Mouse (Mus musculus): ENCODE results near the gene Dlgap1.

Dlgap1 gene

GRCm38 (mm10) chr17:70844971-70845370 lies 876.1 kb downstream of the Dlgap1 start:
- in situ Hi-C loops (cut with MboI) = no loop called here

GRCm38 (mm10) chr17:70845543-70845942 lies 876.7 kb downstream of the Dlgap1 start:
- in situ Hi-C loops (cut with MboI) = no loop called here

GRCm38 (mm10) chr17:70846111-70846644 lies 877.3 kb downstream of the Dlgap1 start:
- in situ Hi-C loops (cut with MboI) = no loop called here

- in situ Hi-C loops (cut with MboI) = no loop called here
Observed at GRCm38 (mm10) chr17:70847086-70847485, 878.2 kb downstream of the Dlgap1 start.

- in situ Hi-C loops (cut with MboI) = no loop called here
Observed at GRCm38 (mm10) chr17:70847751-70848510, 879.1 kb downstream of the Dlgap1 start.

- in situ Hi-C loops (cut with MboI) = no loop called here
Observed at GRCm38 (mm10) chr17:70848511-70849398, 879.9 kb downstream of the Dlgap1 start.

- in situ Hi-C loops (cut with MboI) = loop anchor here (5.0 kb wide), 1 partner anchor 38 kb away; no protein-coding TSS in a partner anchor
Observed at GRCm38 (mm10) chr17:70849399-70850232, 880.7 kb downstream of the Dlgap1 start.

GRCm38 (mm10) chr17:70850233-70850995 lies 881.5 kb downstream of the Dlgap1 start:
- in situ Hi-C loops (cut with MboI) = loop anchor here (5.0 kb wide), 1 partner anchor 37 kb away; no protein-coding TSS in a partner anchor

GRCm38 (mm10) chr17:70850996-70851991 lies 882.4 kb downstream of the Dlgap1 start:
- in situ Hi-C loops (cut with MboI) = loop anchor here (5.0 kb wide), 1 partner anchor 36 kb away; no protein-coding TSS in a partner anchor

GRCm38 (mm10) chr17:70852011-70852685 lies 883.3 kb downstream of the Dlgap1 start:
- in situ Hi-C loops (cut with MboI) = loop anchor here (5.0 kb wide), 1 partner anchor 35 kb away; no protein-coding TSS in a partner anchor

GRCm38 (mm10) chr17:70852686-70853386 lies 884.0 kb downstream of the Dlgap1 start:
- in situ Hi-C loops (cut with MboI) = loop anchor here (5.0 kb wide), 1 partner anchor 34 kb away; no protein-coding TSS in a partner anchor

- in situ Hi-C loops (cut with MboI) = loop anchor here (5.0 kb wide), 1 partner anchor 34 kb away; no protein-coding TSS in a partner anchor
Observed at GRCm38 (mm10) chr17:70853436-70853905, 884.6 kb downstream of the Dlgap1 start, which contains the start of gene Tgif1. TSS of gene Tgif1 (minus strand) at chr17:70853546.

GRCm38 (mm10) chr17:70854021-70854420 lies 885.1 kb downstream of the Dlgap1 start:
- in situ Hi-C loops (cut with MboI) = loop anchor here (5.0 kb wide), 1 partner anchor 33 kb away; no protein-coding TSS in a partner anchor

- in situ Hi-C loops (cut with MboI) = no loop called here
Observed at GRCm38 (mm10) chr17:70856871-70857415, 888.1 kb downstream of the Dlgap1 start.

GRCm38 (mm10) chr17:70858814-70859213 lies 889.9 kb downstream of the Dlgap1 start:
- in situ Hi-C loops (cut with MboI) = no loop called here

- in situ Hi-C loops (cut with MboI) = no loop called here
Observed at GRCm38 (mm10) chr17:70864117-70864516, 895.2 kb downstream of the Dlgap1 start.

- in situ Hi-C loops (cut with MboI) = no loop called here
Observed at GRCm38 (mm10) chr17:70864645-70865044, 895.8 kb downstream of the Dlgap1 start.
